Comparison of ENCODE assay signal across 15 mouse cellular contexts in the genomic region with DNA sequence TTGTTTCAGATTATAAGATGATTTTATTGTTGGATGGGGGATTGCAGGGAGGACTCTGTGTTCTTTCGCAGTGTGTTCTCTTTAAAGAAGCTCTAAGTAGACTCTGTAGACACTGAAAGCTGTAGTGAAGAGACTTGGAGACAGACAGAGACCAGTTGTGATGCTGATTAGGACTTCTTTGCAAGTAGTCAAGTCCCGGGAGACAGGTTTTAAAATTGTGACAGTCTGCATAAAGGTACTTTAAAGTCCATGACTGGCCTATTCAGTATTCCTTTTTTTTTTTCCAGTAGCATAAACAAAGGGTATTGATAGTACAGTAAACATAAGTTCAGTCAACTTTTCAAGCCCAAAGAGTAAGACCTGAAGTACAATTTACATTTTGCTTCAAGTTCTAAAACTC.
"Had no signal": no experiment of that assay in that cellular context is flagged by ENCODE, and none has a peak within 500 bp of the region (broad histone marks: within the 10 kb centered on the region; RNA-seq: fewer than 3 reads in every experiment).

No protein-coding gene starts in this region.

- H3K4me3 ChIP-seq: kidney, embryonic 15.5 days; liver, embryonic 13.5 days; midbrain, embryonic 13.5 days had no signal

- H3K9ac ChIP-seq: kidney, embryonic 15.5 days; liver, embryonic 13.5 days; midbrain, embryonic 13.5 days had no signal

- H3K4me1 ChIP-seq: kidney, embryonic 15.5 days had no signal

- H3K4me2 ChIP-seq: kidney, embryonic 15.5 days; liver, embryonic 13.5 days; midbrain, embryonic 13.5 days had no signal

- H3K36me3 ChIP-seq: kidney, embryonic 15.5 days; liver, embryonic 13.5 days; midbrain, embryonic 13.5 days had no signal

- ATAC-seq: midbrain, embryonic 13.5 days had no signal

- H3K27me3 ChIP-seq: kidney, embryonic 15.5 days; liver, embryonic 13.5 days; midbrain, embryonic 13.5 days had no signal

- H3K9me3 ChIP-seq: kidney, embryonic 15.5 days; liver, embryonic 13.5 days; midbrain, embryonic 13.5 days had no signal

- H3K27ac ChIP-seq: kidney, embryonic 15.5 days; midbrain, embryonic 13.5 days; stomach, postnatal 0 days had no signal

- DNase-seq: kidney, adult 11 months; kidney, adult 8-10 months; kidney, postnatal 10 days; kidney, postnatal 36 days; layer of hippocampus, adult 9-11 months; liver, embryonic 13.5 days; lung, adult 2 months; lung, postnatal 14 days; lung, postnatal 4 days; thymus, adult 2 months; thymus, postnatal 14 days; thymus, postnatal 4 days had no signal
